Mouse (Mus musculus): Measurements from ENCODE around the gene Vps37c. TPM values are rescaled to one million over a fixed set of nuclear protein-coding genes. Genes with fewer than 3 reads are reported as not detected.

The Vps37c gene
- polyA plus RNA-seq (2012; rRNA removed) = 17.6 and 21.7 TPM in 2 replicates

DNA sequence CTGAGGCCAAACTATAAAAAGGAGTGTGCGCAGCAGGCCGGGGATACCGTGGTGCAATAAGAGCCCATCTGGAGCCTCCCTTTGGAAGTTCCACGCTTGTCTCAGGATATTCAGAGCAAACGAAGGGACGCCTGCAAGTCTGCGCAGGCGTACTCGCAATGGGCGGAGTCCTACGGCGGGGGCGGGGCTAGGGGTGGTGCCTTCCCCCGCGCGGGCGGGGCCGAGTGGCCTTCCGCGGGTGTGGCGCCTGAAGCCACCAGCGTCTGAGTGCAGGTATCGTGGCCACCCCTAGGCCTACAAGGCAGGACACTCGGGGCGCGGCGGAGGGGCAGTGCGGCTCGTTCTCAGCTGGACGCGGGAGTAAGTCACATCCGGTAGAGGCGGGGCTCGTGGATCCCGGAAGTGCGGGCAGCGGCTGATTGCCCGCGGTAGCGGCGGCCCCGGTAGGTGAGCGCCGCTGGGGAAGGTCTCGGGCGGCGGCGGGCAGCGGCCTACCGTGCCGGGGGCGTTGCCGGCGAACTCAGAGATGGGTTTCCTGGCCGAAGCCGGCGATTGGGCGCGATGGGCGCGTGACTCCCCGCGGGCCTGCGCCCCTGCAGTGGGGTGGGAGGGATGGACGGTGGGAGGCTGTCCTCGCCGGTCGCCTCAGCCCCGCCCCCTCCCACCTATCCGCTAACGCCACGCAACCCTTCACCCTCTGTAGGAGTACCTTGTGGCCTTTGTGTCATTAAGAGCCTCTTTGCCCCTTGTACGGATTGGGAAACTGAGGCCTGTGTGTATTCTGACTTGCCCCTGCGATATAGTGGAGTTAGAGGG, at the start of gene Vps37c:
TSS of gene Vps37c (plus strand) at position 199 of the 816 bp plus-strand sequence.

DNA sequence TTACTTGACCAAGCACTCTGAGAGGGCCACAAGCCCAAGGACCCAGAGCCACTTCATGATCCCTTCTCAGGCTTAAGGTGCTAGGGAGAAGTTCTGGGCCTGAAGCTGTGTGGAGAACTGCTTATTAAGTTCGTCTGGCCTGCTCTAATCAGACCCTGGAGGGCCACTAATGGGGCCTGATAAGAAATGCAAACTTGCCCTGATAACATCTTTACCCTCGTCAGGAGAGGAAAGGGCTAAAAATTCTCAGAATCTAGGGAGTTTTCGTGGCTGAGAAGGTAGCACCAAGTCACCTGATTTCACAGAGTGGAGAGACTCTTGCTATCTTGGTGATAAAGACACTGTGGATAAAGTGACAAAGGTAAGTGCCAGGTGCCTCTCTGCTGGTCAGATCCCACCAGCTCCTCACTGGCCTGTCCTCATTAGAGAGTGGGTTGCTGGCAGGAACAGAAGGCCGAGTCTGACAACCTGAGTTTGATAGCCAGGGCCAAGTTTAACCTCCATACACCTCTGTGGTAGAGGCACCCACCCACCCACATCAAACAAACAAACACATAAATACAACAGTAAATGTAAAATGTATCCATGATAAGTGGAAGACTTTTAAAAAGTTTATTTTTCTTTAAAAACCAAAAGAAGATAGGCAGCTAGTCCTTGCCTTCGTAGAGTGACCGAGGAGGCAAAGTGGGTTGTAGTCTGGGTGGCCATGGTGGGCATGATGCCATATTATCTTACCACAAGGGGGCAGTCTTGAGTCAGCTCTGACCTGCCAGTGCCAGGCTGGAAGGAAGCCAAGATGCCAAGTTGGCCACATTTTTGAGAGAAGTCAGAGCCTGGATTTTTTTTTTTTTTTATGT, 10.4 kb upstream of the Vps37c start, which contains the start of gene Pga5:
TSS of gene Pga5 (minus strand) at position 157 of the 857 bp plus-strand sequence.

DNA sequence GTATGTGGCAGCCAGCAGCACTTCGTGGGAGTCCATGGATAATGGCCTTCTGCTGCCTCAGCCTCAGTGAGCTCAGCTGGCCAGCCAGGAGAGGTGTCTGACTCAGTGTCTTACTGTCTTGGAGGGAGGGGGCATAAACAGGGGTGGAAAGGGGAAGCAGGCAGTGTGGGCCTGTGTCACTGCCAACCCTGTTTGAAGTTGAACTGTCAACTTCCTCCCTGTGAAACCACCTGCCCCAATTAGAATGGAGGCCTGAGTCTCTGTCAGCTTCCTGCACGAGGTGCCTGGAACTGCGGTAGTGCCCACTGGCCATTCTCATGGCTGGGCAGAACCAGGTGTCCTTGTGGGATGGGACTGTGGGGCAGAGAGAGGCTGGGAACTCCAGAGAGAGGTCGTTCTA, 50.3 kb downstream of the Vps37c start, which contains the start of gene Cd5:
TSS of gene Cd5 (minus strand) at position 192 of the 400 bp plus-strand sequence.

Other genes starting within 250 kb of the Vps37c start
- gene Lrrc10b, start 231.3 kb upstream of the Vps37c start, polyA plus RNA-seq (2012; rRNA removed) = 0.96 and 1.5 TPM in 2 replicates
- gene Ppp1r32, start 205.8 kb upstream of the Vps37c start, polyA plus RNA-seq (2012; rRNA removed) = 0.71 and 0.76 TPM in 2 replicates
- gene Cpsf7, start 163.5 kb upstream of the Vps37c start, polyA plus RNA-seq (2012; rRNA removed) = 99.8 and 116 TPM in 2 replicates
- 36.5 and 50.6 TPM in 2 replicates for gene Sdhaf2, start 162.6 kb upstream of the Vps37c start, polyA plus RNA-seq (2012; rRNA removed)
- 34.4 and 57.1 TPM in 2 replicates for gene Tmem216, start 132.5 kb upstream of the Vps37c start, polyA plus RNA-seq (2012; rRNA removed)
- 13.0 and 13.7 TPM in 2 replicates for gene Cyb561a3, start 111.6 kb upstream of the Vps37c start, polyA plus RNA-seq (2012; rRNA removed)
- gene Tmem138, start 111.4 kb upstream of the Vps37c start, polyA plus RNA-seq (2012; rRNA removed) = 25.9 and 36.4 TPM in 2 replicates
- 283 and 311 TPM in 2 replicates for gene Ddb1, start 83.4 kb upstream of the Vps37c start, polyA plus RNA-seq (2012; rRNA removed)
- 24.1 and 29.3 TPM in 2 replicates for gene Tkfc, start 83.1 kb upstream of the Vps37c start, polyA plus RNA-seq (2012; rRNA removed)
- gene Vwce, start 54.5 kb upstream of the Vps37c start, polyA plus RNA-seq (2012; rRNA removed) = 1.5 and 1.8 TPM in 2 replicates
- not detected in 2 replicates for gene Pga5, start 10.7 kb upstream of the Vps37c start, polyA plus RNA-seq (2012; rRNA removed)
- gene Cd5, start 50.3 kb downstream of the Vps37c start, polyA plus RNA-seq (2012; rRNA removed) = 0.10 and 0.16 TPM in 2 replicates
- 0.04 TPM in 1 of 2 replicates, not detected in the other for gene Cd6, start 141.3 kb downstream of the Vps37c start, polyA plus RNA-seq (2012; rRNA removed)
- gene Slc15a3, start 151.0 kb downstream of the Vps37c start, polyA plus RNA-seq (2012; rRNA removed) = 0.70 and 0.78 TPM in 2 replicates
- gene Tmem132a, start 181.2 kb downstream of the Vps37c start, polyA plus RNA-seq (2012; rRNA removed) = 159 and 188 TPM in 2 replicates
- 29.3 and 43.3 TPM in 2 replicates for gene Tmem109, start 193.3 kb downstream of the Vps37c start, polyA plus RNA-seq (2012; rRNA removed)
- 241 and 313 TPM in 2 replicates for gene Prpf19, start 206.5 kb downstream of the Vps37c start, polyA plus RNA-seq (2012; rRNA removed)
- gene Zp1, start 231.9 kb downstream of the Vps37c start, polyA plus RNA-seq (2012; rRNA removed) = 0.02 TPM in 1 of 2 replicates, not detected in the other
- 0.11 and 0.17 TPM in 2 replicates for gene Ptgdr2, start 248.4 kb downstream of the Vps37c start, polyA plus RNA-seq (2012; rRNA removed)

Data from central nervous system, embryonic 11.5 days (tissue).